Mouse (Mus musculus) CH12.LX (cell line): Measurements from ENCODE around the gene Olfr492. TPM values are rescaled to one million over a fixed set of nuclear protein-coding genes. Genes with fewer than 3 reads are reported as not detected.

Experiments used
- DNase-seq: peaks from one replicate; pipeline ENCODE4 v3.0.0-alpha.2; 2013; ENCODE audit errors: extremely low read depth
- H3K27ac ChIP-seq: 2 replicates; pipeline ENCODE4 v1.5.1; 2012; ENCODE audit warnings: low read depth, mild to moderate bottlenecking, control low read depth, moderate library complexity; ENCODE audit not compliant: insufficient read depth
- H3K27me3 ChIP-seq: replicated peaks from 2 replicates; pipeline ENCODE3; 2012; ENCODE audit warnings: inconsistent platforms
- H3K36me3 ChIP-seq, 2 experiments: replicated peaks in 1 of 2; 2 replicates each; pipeline versions ENCODE3 to v1.6.1; 2012; ENCODE audit warnings: inconsistent platforms in 1 of 2, low read length in 1 of 2, mild to moderate bottlenecking in 1 of 2, mixed read lengths in 1 of 2, moderate library complexity in 1 of 2; ENCODE audit not compliant: control insufficient read depth in 1 of 2, insufficient read depth in 1 of 2
- H3K4me1 ChIP-seq, 2 experiments: 2 replicates each; pipeline ENCODE4 v1.6.1; 2012; ENCODE audit warnings: inconsistent platforms in 1 of 2, moderate library complexity in 1 of 2; ENCODE audit not compliant: insufficient read depth in 2 of 2, control insufficient read depth in 1 of 2
- H3K4me2 ChIP-seq: 2 replicates; pipeline ENCODE4 v1.6.1; 2012; ENCODE audit warnings: low read depth, mild to moderate bottlenecking, control low read depth; ENCODE audit not compliant: poor library complexity, insufficient read depth, severe bottlenecking
- H3K4me3 ChIP-seq, 3 experiments: fragments of 150-350 bp in 1 of 3; sonication (generic) in 1 of 3; replicated peaks in 1 of 3; 2 replicates each; pipeline versions ENCODE3 to v1.5.1; 2011 to 2012; ENCODE audit warnings: low read depth in 2 of 3, low read length in 2 of 3, mild to moderate bottlenecking in 2 of 3, moderate library complexity in 2 of 3, control low read depth in 1 of 3, improper control_type of control experiment in 1 of 3, inconsistent platforms in 1 of 3, mixed read lengths in 1 of 3; ENCODE audit not compliant: poor library complexity in 1 of 3
- H3K79me2 ChIP-seq: replicated peaks from 2 replicates; pipeline ENCODE4 v1.6.1; 2012; ENCODE audit warnings: mild to moderate bottlenecking, moderate library complexity; ENCODE audit not compliant: control insufficient read depth, poor library complexity, insufficient read depth, severe bottlenecking; ENCODE audit errors: extremely low read depth
- H3K9ac ChIP-seq: 2 replicates; pipeline ENCODE4 v1.6.1; 2012; ENCODE audit warnings: low read depth, mild to moderate bottlenecking, control low read depth, moderate library complexity; ENCODE audit not compliant: insufficient read depth
- H3K9me3 ChIP-seq: replicated peaks from 2 replicates; pipeline ENCODE3; 2012; ENCODE audit warnings: low read length, inconsistent platforms, mixed read lengths
- CHD1 ChIP-seq: IDR thresholded peaks from 2 replicates; pipeline ENCODE4 v1.6.1; 2012; ENCODE audit warnings: low read depth, low read length, improper control_type of control experiment, inconsistent platforms
- CTCF ChIP-seq, 2 experiments: IDR thresholded peaks in 1 of 2; conservative IDR thresholded peaks in 1 of 2; 2 replicates each; pipeline ENCODE4 v1.5.1; 2011 to 2012; ENCODE audit warnings: low read depth in 2 of 2, low read length in 2 of 2, improper control_type of control experiment in 1 of 2, inconsistent platforms in 1 of 2, mild to moderate bottlenecking in 1 of 2, moderate library complexity in 1 of 2
- ELF1 ChIP-seq: IDR thresholded peaks from 2 replicates; pipeline ENCODE4 v1.6.1; 2014; ENCODE audit warnings: low read depth, mild to moderate bottlenecking, inconsistent platforms, low read length, improper control_type of control experiment
- HCFC1 ChIP-seq: IDR thresholded peaks from 2 replicates; pipeline ENCODE4 v1.6.1; 2012; ENCODE audit warnings: low read depth, mild to moderate bottlenecking, inconsistent platforms, low read length, improper control_type of control experiment
- JUND ChIP-seq: conservative IDR thresholded peaks from 2 replicates; pipeline ENCODE4 v1.6.1; 2011; ENCODE audit warnings: low read depth, low read length, improper control_type of control experiment
- KAT2A ChIP-seq: IDR thresholded peaks from 2 replicates; pipeline ENCODE4 v1.6.1; 2012; ENCODE audit warnings: low read length, improper control_type of control experiment, inconsistent platforms; ENCODE audit not compliant: insufficient replicate concordance
- MAFK ChIP-seq: IDR thresholded peaks from 2 replicates; pipeline ENCODE4 v1.6.1; 2011; ENCODE audit warnings: low read length, improper control_type of control experiment; ENCODE audit not compliant: insufficient replicate concordance
- MAX ChIP-seq: IDR thresholded peaks from 2 replicates; pipeline ENCODE4 v1.6.1; 2011; ENCODE audit warnings: low read length, improper control_type of control experiment
- MAZ ChIP-seq: IDR thresholded peaks from 2 replicates; pipeline ENCODE4 v1.6.1; 2012; ENCODE audit warnings: low read depth, mild to moderate bottlenecking, inconsistent platforms, low read length, improper control_type of control experiment, moderate library complexity
- NELFE ChIP-seq: IDR thresholded peaks from 2 replicates; pipeline ENCODE4 v1.6.1; 2011; ENCODE audit warnings: low read depth, low read length, improper control_type of control experiment
- NRF1 ChIP-seq: IDR thresholded peaks from 2 replicates; pipeline ENCODE4 v1.6.1; 2014; ENCODE audit warnings: low read depth, mild to moderate bottlenecking, inconsistent platforms, low read length, improper control_type of control experiment, moderate library complexity
- PAX5 ChIP-seq: IDR thresholded peaks from 2 replicates; pipeline ENCODE4 v1.6.1; 2012; ENCODE audit warnings: low read length, inconsistent platforms, mixed read lengths
- RCOR1 ChIP-seq: conservative IDR thresholded peaks from 2 replicates; pipeline ENCODE4 v1.6.1; 2012; ENCODE audit warnings: low read depth, mild to moderate bottlenecking, inconsistent platforms, low read length, improper control_type of control experiment
- SIN3A ChIP-seq: IDR thresholded peaks from 2 replicates; pipeline ENCODE4 v1.6.1; 2012; ENCODE audit warnings: low read length, improper control_type of control experiment, inconsistent platforms
- SMC3 ChIP-seq: IDR thresholded peaks from 2 replicates; pipeline ENCODE4 v1.6.1; 2011; ENCODE audit warnings: low read depth, low read length, improper control_type of control experiment
- TBP ChIP-seq: conservative IDR thresholded peaks from 2 replicates; pipeline ENCODE4 v1.6.1; 2011; ENCODE audit warnings: low read depth, low read length, improper control_type of control experiment
- TCF12 ChIP-seq: IDR thresholded peaks from 2 replicates; pipeline ENCODE4 v1.6.1; 2014; ENCODE audit warnings: low read depth, mild to moderate bottlenecking, inconsistent platforms, low read length, improper control_type of control experiment
- USF1 ChIP-seq: IDR thresholded peaks from 2 replicates; pipeline ENCODE4 v1.6.1; 2014; ENCODE audit warnings: low read depth, mild to moderate bottlenecking, inconsistent platforms, low read length, improper control_type of control experiment
- USF2 ChIP-seq: conservative IDR thresholded peaks from 2 replicates; pipeline ENCODE4 v1.6.1; 2011; ENCODE audit warnings: low read depth, low read length, improper control_type of control experiment
- ZKSCAN1 ChIP-seq: IDR thresholded peaks from 2 replicates; pipeline ENCODE4 v1.6.1; 2012; ENCODE audit warnings: low read depth, inconsistent platforms, low read length, improper control_type of control experiment, borderline replicate concordance
- ZNF384 ChIP-seq: IDR thresholded peaks from 2 replicates; pipeline ENCODE4 v1.6.1; 2012; ENCODE audit warnings: low read depth, low read length, improper control_type of control experiment, inconsistent platforms
- dilution Hi-C: fragments of 300-500 bp; cut with MboI; formaldehyde crosslinking; loops from 2 replicates; pipeline ENCODE4 v1.14.3; 2020; ENCODE audit warnings: low sequenced_read_pairs; ENCODE audit not compliant: extremely low pct_unique_long_range_greater_than_20kb, extremely low pct_ligation_motif_present
- in situ Hi-C: fragments of 300-500 bp; cut with MboI; formaldehyde crosslinking; loops from 3 replicates; pipeline ENCODE4 v1.14.3; 2019; ENCODE audit warnings: low sequenced_read_pairs, low pct_ligation_motif_present, low pct_unique_long_range_greater_than_20kb, mixed read lengths
- polyA plus RNA-seq: library from polyadenylated mRNA; unstranded; fragments of >175 nt; gene quantifications from 2 replicates; pipeline ENCODE4 v1.2.1, GENCODE M21; 2012; ENCODE audit warnings: low read depth; ENCODE audit not compliant: insufficient read length
- total RNA-seq, 2 experiments: library from RNA; depleted of rRNA; stranded (reverse); fragments of 300-350 nt in 1 of 2; fragments of >200 nt in 1 of 2; gene quantifications; 2 replicates each; pipeline ENCODE4 v1.2.3; 2012 to 2014

The Olfr492 gene
- total and polyA plus RNA-seq, 3 experiments, result not detected

DNA sequence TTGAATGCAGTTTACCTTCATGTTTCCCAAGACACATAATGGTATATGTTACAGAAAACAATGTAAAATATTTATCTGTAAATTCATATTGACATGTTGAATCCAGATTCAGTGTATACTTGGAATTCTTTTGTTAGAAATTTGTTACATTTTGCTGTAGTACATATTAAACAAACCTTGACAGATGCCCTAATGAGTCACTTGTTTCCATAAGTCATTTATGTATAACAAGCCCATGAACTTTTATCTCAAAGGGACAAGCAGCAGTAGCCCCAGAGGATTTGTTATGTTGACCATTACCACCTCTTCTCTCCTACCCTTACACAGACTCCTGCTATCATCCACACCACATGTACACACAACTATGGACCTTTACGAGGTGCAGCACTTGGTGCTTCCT, 10.3 kb downstream of the Olfr492 start, which contains the start of gene Olfr491:
TSS of gene Olfr491 (plus strand) at position 301 of the 400 bp plus-strand sequence.
- Histone ChIP-seq H3K4me3 (no peak within 1 kb of the TSS), H3K4me2 (no peak within 1 kb of the TSS), H3K79me2 (no peaks in the 10 kb centered on the region), H3K9me3 (peaks cover 2% of the 10 kb centered on the region), H3K9ac (no peak within 1 kb of the TSS), H3K4me1 (no peaks in the 10 kb centered on the region), H3K27me3 (no peaks in the 10 kb centered on the region), H3K36me3 (no peaks in the 10 kb centered on the region), H3K27ac (no peak within 1 kb of the TSS)
- in situ Hi-C loops, result no loop called here
- TF ChIP-seq HCFC1, result no peak
- no peak for TF ChIP-seq MAFK
- no peak for TF ChIP-seq CTCF (conservative IDR thresholded peaks at IDR 0.05 in 1 of 2, IDR thresholded peaks at IDR 0.05 in 1 of 2; ENCODE audit: low read depth in 2 of 2, low read length in 2 of 2)
- TF ChIP-seq TCF12, result no peak
- TF ChIP-seq RCOR1, result no peak
- no peak for TF ChIP-seq USF2
- TF ChIP-seq NELFE, result no peak
- TF ChIP-seq MAZ, result no peak
- TF ChIP-seq PAX5, result no peak
- no peak for TF ChIP-seq KAT2A
- no peak for TF ChIP-seq JUND
- no peak for TF ChIP-seq CHD1
- no peak for TF ChIP-seq ZNF384
- dilution Hi-C loops, result no loop called here
- DNase-seq, result no peak

DNA sequence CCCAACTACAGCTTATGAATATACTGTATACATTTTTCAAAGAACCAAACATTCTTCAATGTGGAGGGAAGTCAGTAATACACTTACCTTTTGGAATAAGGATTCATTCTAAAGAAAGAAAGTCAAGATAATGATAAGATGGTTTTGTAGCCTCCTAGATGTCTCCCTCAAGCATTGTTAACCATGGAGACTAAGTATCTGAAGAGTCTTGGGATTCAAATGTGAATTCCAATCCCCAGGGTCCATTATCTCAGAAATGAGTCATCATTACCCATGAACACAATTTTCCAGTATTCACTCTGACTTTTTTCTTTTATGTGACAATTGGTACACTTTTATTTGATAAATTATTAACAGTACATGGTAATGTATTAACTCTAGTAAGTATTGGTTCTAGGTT, 34.6 kb downstream of the Olfr492 start, which contains the start of gene Olfr490:
TSS of gene Olfr490 (minus strand) at position 101 of the 400 bp plus-strand sequence.
- TF ChIP-seq MAFK, result no peak
- no peak for TF ChIP-seq MAX
- no peak for TF ChIP-seq SIN3A
- TF ChIP-seq USF1, result no peak
- no peak for TF ChIP-seq NELFE
- no peak for TF ChIP-seq ELF1
- TF ChIP-seq TBP, result no peak
- TF ChIP-seq PAX5, result no peak
- TF ChIP-seq ZKSCAN1, result no peak
- no peak for TF ChIP-seq NRF1
- TF ChIP-seq SMC3, result no peak
- no peak for TF ChIP-seq ZNF384
- TF ChIP-seq, all 38 proteins: peak for 0
- in situ Hi-C loops, result no loop called here
- dilution Hi-C loops, result no loop called here
- H3K79me2 ChIP-seq, result no peaks in the 10 kb centered on the region
- no peak within 1 kb of the TSS for H3K27ac ChIP-seq
- DNase-seq, result no peak
- no peak within 1 kb of the TSS for H3K9ac ChIP-seq
- H3K9me3 ChIP-seq, result no peaks in the 10 kb centered on the region
- no peak within 1 kb of the TSS for H3K4me2 ChIP-seq
- H3K27me3 ChIP-seq, result no peaks in the 10 kb centered on the region
- no peaks in the 10 kb centered on the region for H3K36me3 ChIP-seq
- no peaks in the 10 kb centered on the region for H3K4me1 ChIP-seq
- H3K4me3 ChIP-seq, result no peak within 1 kb of the TSS

Other genes with a start within 250 kb of the Olfr492 start
- not detected in 2 replicates for gene Olfr481, start 243.8 kb downstream of the Olfr492 start, total RNA-seq (2012; rRNA removed)
- not detected in 2 replicates for gene Olfr481, start 243.8 kb downstream of the Olfr492 start, total RNA-seq (2014; rRNA removed)
- gene Olfr481, start 243.8 kb downstream of the Olfr492 start, polyA plus RNA-seq, result not detected in 2 replicates
- gene Olfr482, start 226.1 kb downstream of the Olfr492 start, total RNA-seq (2012; rRNA removed), result not detected in 2 replicates
- 0.50 and 0.59 TPM in 2 replicates for gene Olfr482, start 226.1 kb downstream of the Olfr492 start, total RNA-seq (2014; rRNA removed)
- gene Olfr482, start 226.1 kb downstream of the Olfr492 start, polyA plus RNA-seq, result not detected in 2 replicates
- not detected in 2 replicates for gene Olfr483, start 222.8 kb downstream of the Olfr492 start, total RNA-seq (2012; rRNA removed)
- gene Olfr483, start 222.8 kb downstream of the Olfr492 start, total RNA-seq (2014; rRNA removed), result not detected in 2 replicates
- not detected in 2 replicates for gene Olfr483, start 222.8 kb downstream of the Olfr492 start, polyA plus RNA-seq
- not detected in 2 replicates for gene Olfr484, start 196.2 kb downstream of the Olfr492 start, total RNA-seq (2012; rRNA removed)
- gene Olfr484, start 196.2 kb downstream of the Olfr492 start, total RNA-seq (2014; rRNA removed), result not detected in 2 replicates
- not detected in 2 replicates for gene Olfr484, start 196.2 kb downstream of the Olfr492 start, polyA plus RNA-seq
- not detected in 2 replicates for gene Olfr485, start 163.8 kb downstream of the Olfr492 start, total RNA-seq (2012; rRNA removed)
- not detected in 2 replicates for gene Olfr485, start 163.8 kb downstream of the Olfr492 start, total RNA-seq (2014; rRNA removed)
- gene Olfr485, start 163.8 kb downstream of the Olfr492 start, polyA plus RNA-seq, result not detected in 2 replicates
- gene Olfr486, start 150.9 kb downstream of the Olfr492 start, total RNA-seq (2012; rRNA removed), result not detected in 2 replicates
- gene Olfr486, start 150.9 kb downstream of the Olfr492 start, total RNA-seq (2014; rRNA removed), result not detected in 2 replicates
- gene Olfr486, start 150.9 kb downstream of the Olfr492 start, polyA plus RNA-seq, result not detected in 2 replicates
- gene Olfr487, start 109.0 kb downstream of the Olfr492 start, total RNA-seq (2012; rRNA removed), result not detected in 2 replicates
- not detected in 2 replicates for gene Olfr487, start 109.0 kb downstream of the Olfr492 start, total RNA-seq (2014; rRNA removed)
- not detected in 2 replicates for gene Olfr487, start 109.0 kb downstream of the Olfr492 start, polyA plus RNA-seq
- not detected in 2 replicates for gene Olfr488, start 65.3 kb downstream of the Olfr492 start, total RNA-seq (2012; rRNA removed)
- gene Olfr488, start 65.3 kb downstream of the Olfr492 start, total RNA-seq (2014; rRNA removed), result not detected in 2 replicates
- not detected in 2 replicates for gene Olfr488, start 65.3 kb downstream of the Olfr492 start, polyA plus RNA-seq
- gene Olfr490, start 34.7 kb downstream of the Olfr492 start, total RNA-seq (2012; rRNA removed), result not detected in 2 replicates
- gene Olfr490, start 34.7 kb downstream of the Olfr492 start, total RNA-seq (2014; rRNA removed), result not detected in 2 replicates
- gene Olfr490, start 34.7 kb downstream of the Olfr492 start, polyA plus RNA-seq, result not detected in 2 replicates
- not detected in 2 replicates for gene Olfr491, start 10.2 kb downstream of the Olfr492 start, total RNA-seq (2012; rRNA removed)
- not detected in 2 replicates for gene Olfr491, start 10.2 kb downstream of the Olfr492 start, total RNA-seq (2014; rRNA removed)
- not detected in 2 replicates for gene Olfr491, start 10.2 kb downstream of the Olfr492 start, polyA plus RNA-seq
- gene Olfr493, start 23.3 kb upstream of the Olfr492 start, total RNA-seq (2012; rRNA removed), result not detected in 2 replicates
- not detected in 2 replicates for gene Olfr493, start 23.3 kb upstream of the Olfr492 start, total RNA-seq (2014; rRNA removed)
- gene Olfr493, start 23.3 kb upstream of the Olfr492 start, polyA plus RNA-seq, result not detected in 2 replicates
- not detected in 2 replicates for gene Olfr494, start 41.7 kb upstream of the Olfr492 start, total RNA-seq (2012; rRNA removed)
- gene Olfr494, start 41.7 kb upstream of the Olfr492 start, total RNA-seq (2014; rRNA removed), result not detected in 2 replicates
- not detected in 2 replicates for gene Olfr494, start 41.7 kb upstream of the Olfr492 start, polyA plus RNA-seq
- not detected in 2 replicates for gene Olfr495, start 69.5 kb upstream of the Olfr492 start, total RNA-seq (2012; rRNA removed)
- gene Olfr495, start 69.5 kb upstream of the Olfr492 start, total RNA-seq (2014; rRNA removed), result not detected in 2 replicates
- gene Olfr495, start 69.5 kb upstream of the Olfr492 start, polyA plus RNA-seq, result not detected in 2 replicates
- gene Olfr497, start 96.7 kb upstream of the Olfr492 start, total RNA-seq (2012; rRNA removed), result not detected in 2 replicates
- gene Olfr497, start 96.7 kb upstream of the Olfr492 start, total RNA-seq (2014; rRNA removed), result not detected in 2 replicates
- gene Olfr497, start 96.7 kb upstream of the Olfr492 start, polyA plus RNA-seq, result not detected in 2 replicates
- gene Olfr498, start 141.7 kb upstream of the Olfr492 start, total RNA-seq (2012; rRNA removed), result not detected in 2 replicates
- gene Olfr498, start 141.7 kb upstream of the Olfr492 start, total RNA-seq (2014; rRNA removed), result not detected in 2 replicates
- not detected in 2 replicates for gene Olfr498, start 141.7 kb upstream of the Olfr492 start, polyA plus RNA-seq
- gene Olfr502, start 201.4 kb upstream of the Olfr492 start, total RNA-seq (2012; rRNA removed), result not detected in 2 replicates
- gene Olfr502, start 201.4 kb upstream of the Olfr492 start, total RNA-seq (2014; rRNA removed), result not detected in 2 replicates
- gene Olfr502, start 201.4 kb upstream of the Olfr492 start, polyA plus RNA-seq, result not detected in 2 replicates
- gene Olfr503, start 220.9 kb upstream of the Olfr492 start, total RNA-seq (2012; rRNA removed), result not detected in 2 replicates
- not detected in 2 replicates for gene Olfr503, start 220.9 kb upstream of the Olfr492 start, total RNA-seq (2014; rRNA removed)
- gene Olfr503, start 220.9 kb upstream of the Olfr492 start, polyA plus RNA-seq, result not detected in 2 replicates
- gene Olfr504, start 242.1 kb upstream of the Olfr492 start, total RNA-seq (2012; rRNA removed), result not detected in 2 replicates
- gene Olfr504, start 242.1 kb upstream of the Olfr492 start, total RNA-seq (2014; rRNA removed), result not detected in 2 replicates
- gene Olfr504, start 242.1 kb upstream of the Olfr492 start, polyA plus RNA-seq, result not detected in 2 replicates